Mouse (Mus musculus) CD4-positive helper T cell, adult 2 months (primary cell): ENCODE data around the gene Lekr1.

Experiments
- DNase-seq: peaks from one replicate; pipeline ENCODE4 v3.0.0-alpha.2; 2012; ENCODE audit warnings: low read depth, missing footprints, low spot score

The Lekr1 gene

DNA sequence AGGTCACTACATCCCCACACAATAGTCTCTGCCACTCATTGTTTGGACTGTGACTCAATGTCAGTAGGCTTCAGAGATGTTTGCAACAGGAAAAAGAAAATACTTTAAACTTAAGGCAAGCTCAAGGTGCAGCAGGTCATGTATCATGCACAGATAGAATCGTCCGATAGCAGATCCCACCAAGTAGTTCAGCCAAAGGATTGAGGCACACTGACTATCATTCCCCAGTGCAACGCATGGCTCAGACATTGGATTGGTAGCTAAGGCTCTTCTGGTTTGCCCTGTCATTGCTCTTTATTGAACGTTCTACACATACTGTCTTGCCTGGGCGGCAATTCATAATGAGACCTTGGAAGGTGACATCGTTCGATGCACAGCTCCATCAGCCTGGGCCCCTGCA is 9.6 kb upstream of the Lekr1 start:
- DNase-seq, result no peak

DNA sequence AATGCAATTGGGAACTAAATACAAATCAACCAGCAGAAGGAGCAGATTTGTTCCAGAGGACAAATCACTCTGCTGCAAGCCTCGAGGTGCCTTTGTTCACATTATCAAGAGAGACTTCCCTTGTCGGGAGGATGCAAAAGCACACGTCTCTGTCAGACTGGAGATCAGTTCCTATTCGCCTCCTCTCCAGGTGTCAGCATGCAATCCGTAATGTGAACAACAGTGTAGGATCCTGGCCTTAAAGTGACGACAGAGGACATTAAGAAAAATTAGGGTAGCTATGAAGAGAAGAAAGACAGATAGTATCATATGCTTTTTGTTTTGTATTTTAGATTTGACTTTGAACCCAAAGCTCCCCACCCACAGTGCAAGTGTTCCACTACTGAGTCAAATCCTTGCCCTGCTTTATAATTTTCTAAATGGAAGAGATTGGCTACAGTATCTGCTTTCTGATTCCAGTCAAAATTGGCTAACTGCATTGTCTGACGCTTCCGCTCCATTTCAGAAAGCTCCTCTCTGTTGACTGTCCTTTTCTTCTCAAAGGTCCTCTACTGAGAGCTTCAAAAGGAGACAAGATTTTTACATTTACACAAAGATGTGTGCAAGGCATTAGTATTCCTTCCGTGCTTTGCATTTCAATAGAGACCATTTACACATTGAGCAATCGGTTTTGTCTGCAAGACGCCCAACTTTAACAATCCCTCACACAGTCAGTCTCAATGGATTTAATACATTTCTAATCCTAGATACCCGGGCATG is 8.9 kb upstream of the Lekr1 start:
- no peak for DNase-seq

DNA sequence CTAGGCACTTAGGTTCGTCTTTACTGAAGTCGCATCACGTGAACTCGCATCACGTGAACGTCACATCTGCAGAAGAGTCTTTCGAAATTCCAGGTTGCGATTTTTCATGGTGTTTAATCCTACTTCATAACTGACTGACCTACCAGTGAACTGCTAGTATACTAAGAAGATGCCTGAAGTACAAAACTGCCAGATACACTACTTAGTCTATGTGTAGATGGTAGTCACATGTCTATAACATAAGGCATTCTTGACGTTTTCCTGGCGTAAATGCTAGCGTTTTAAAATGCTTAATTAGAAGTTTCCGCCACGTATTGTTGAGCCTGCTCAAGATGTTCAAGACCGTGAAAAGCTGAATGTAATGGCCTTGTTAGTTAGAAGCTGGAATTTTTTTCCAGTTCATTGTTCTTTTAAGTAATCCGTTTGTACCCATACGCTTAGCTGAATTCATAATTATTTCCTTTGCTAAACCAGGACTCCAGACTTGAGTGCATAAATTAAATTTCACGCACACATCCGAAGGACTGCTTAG is 7.9 kb upstream of the Lekr1 start:
- no peak for DNase-seq

DNA sequence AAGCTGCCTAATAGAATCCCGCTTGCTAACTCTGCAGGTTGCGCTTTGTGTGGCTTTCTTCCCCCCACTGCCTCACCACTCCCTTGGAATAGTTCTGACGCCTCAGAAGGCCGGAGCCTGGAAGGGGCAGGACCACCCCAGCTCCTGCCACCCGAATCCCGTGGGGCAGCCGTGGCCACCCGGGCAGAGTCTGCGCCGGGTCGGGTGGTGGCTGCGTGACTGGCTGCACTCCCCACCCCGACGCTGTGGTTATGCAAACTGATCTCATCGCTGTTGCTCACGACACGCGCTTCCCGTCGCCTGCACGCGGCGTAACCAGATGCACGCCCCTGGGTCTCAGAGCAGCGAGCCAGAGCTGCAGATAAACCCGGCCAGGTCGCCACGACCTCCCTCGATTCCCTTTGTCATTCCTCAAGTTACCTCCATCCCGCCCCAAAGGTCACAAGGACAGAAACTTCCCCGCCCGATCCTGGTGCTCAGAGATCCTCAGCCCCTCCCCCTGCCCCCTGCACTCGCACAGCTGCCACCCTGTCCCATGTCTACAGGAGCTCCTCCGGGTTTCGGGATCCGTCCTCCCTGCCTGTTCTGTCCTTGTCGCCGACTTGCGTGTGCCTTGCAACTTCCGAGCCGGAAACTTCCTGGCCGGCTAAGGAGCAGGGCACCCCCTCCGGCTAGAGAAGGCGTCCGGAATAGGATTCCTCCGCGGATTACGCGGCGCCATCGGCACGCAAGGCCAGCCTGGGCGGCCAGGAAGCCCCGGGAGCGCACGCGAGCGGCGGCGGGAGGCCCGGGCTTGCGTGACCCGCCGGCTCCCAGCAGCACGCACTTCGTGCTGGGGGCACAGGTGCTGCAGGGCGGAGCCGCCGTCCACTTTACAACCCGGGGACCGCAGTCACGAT is 7.1 kb upstream of the Lekr1 start:
- peak; percentile 85 for DNase-seq

DNA sequence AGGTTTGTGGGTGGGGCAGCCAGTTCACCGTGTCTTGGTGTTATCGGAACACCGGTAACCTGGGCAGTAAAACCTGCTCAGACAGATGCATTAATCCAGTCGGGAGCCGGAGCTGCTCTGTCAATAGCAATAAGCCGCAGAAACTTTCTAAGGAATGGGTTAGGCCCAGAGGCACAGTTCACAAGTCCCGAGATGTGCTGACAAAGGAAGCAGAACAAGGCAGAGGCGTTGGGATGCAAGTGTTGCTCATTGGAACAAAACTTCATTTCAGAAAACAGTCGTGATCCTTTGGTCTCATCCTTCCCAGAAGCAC is 6.5 kb upstream of the Lekr1 start:
- DNase-seq, result no peak

DNA sequence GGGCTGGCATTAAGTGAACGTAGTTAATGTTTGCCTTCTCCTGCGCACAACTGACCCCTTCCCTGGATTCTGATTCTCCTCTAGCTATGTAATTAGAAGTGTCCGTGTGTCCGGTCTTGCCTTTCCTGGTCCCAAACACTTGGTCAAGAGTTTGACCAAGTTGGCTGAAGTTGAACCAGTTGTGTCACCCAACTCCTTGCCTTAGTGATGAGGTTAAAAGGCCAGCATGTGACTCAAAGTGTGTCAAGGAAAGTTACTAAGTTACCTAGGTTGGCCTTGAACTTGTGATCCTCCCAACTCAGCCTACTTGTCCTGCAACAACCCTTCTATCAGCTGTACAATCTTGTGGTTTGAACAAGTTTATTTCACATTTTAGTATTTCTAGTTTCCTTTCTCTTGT is 5.7 kb upstream of the Lekr1 start:
- no peak for DNase-seq

DNA sequence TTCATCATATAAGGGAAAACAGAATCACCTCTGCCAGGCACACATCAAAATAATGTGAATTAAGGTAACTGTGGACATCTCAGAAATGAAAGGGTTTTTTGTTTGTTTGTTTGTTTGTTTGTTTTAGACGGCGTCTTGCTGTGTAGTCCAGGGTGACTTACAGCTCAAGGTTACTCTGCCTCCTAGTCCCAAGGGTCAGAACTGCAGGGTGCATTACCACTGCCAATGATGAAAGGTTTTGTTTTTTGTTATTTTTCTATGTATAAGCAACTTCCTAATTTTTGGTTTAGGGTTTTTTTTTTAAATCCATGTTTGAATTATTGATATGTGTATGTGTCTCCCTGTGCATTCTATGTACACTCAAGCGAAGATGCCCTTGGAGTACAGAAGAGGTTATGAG is 4.3 kb upstream of the Lekr1 start:
- no peak for DNase-seq

DNA sequence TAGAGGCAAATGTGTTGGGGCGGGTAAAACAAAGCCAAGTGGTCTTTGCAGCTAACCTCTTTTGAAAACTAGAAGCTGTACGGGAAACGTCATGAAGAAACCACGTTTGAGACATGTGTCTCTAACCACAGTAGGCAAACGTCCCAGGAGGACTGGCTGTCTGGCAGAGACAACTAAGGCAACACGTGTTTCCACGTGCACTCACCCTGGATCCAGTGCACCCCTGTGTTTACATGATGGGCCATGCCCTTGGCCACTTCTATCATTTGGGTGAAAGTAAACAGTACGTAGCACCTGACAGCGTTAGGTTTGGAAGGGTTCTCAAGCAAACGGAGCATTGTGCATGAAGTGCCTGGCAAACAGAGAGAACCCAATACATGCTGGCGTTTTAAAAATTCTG is 2.9 kb upstream of the Lekr1 start:
- peak; percentile 23 for DNase-seq

DNA sequence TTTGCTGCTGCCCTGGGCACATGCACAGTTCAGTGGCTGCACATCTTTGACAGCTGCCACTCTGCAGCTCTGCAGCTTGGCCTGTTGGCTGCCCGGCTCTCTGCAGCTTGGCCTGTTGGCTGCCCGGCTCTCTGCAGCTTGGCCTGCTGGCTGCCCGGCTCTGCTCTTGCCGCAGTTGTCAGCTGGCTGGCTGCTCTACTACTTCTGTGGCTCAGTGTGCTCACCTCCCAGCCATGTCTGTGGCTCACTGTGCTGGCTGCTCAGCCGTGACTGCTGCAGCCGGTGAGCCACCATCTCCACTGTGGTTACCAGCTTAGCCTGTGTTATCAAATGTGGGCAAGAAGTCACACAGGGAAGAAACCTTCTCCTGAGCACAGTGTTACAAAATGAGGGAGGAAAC is 4.2 kb downstream of the Lekr1 start:
- DNase-seq, result no peak

DNA sequence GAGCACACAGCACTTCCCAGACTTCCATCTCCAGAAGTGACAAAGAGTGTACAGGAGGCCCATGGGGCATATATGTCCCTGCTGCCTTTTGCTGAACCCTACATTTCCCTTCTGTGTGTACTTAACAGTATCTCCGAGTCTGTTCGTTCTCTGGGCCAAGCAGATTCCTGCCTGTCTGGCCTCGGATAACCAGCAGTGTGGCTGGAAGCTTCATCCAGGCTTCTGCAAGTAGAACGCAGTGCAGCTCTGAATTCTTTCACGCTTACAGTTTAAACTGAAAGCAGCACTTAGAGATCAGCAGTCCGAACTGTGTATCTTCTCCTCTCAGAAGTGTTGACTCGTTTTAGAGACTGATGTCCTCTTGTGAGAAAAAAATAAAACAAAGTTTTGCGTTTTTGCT is 7.7 kb downstream of the Lekr1 start:
- no peak for DNase-seq

DNA sequence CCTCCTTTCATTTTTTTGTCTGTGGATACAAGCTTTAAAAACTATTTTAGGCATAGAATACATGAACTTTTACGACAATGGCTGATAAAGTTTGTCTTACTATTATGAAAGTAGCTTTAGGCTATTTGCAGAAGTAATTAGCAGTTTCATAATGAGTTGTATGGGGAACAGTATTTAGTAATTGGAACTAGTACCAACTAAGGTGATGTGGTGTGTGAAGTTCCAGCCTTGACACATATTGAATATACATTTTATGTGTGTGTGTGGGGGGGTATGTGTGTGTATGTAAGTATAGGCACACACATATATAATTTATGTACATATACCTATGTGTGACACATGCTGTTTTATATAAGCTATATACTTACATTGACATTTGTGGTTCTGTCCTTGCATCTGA is 14.6 kb downstream of the Lekr1 start:
- DNase-seq, result no peak

DNA sequence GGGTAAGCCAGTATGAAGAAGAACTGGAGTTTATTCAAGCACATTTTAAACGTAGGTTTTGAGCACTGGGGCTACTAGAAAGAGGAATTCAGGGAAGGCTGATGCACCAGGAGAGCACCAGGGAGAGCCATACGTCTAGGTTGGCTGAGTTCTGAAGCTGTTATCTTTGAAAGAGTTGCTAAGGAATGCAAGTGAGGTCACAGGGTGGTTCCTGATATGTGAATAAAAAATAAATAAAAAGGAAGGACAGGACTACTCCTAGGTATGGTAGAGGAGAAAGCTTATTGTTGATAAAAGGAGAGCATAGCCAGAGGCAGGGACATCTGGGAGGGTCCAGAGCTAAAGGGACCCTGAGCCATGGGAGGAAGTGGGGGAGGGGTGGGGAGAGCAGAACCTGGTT is 23.7 kb downstream of the Lekr1 start:
- no peak for DNase-seq

DNA sequence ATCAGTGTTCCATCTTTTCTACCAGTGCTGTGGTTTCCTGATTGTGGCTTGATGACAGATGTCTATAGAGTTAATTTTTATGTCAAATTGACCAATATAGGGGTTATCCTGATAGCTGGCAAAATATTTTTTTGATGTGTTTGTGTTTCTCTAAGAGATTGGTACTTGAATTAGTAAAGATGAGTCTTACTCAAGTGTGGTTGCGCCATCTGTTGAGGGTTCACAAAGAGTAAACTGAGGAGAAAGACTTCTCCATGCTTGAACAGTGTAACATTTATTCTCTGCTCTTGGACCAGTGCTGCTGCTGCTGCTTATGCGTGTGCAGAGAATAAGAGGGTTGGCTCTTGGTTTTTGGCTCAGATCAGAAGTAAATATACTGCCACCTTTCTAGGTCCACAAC is 24.8 kb downstream of the Lekr1 start:
- DNase-seq, result no peak

DNA sequence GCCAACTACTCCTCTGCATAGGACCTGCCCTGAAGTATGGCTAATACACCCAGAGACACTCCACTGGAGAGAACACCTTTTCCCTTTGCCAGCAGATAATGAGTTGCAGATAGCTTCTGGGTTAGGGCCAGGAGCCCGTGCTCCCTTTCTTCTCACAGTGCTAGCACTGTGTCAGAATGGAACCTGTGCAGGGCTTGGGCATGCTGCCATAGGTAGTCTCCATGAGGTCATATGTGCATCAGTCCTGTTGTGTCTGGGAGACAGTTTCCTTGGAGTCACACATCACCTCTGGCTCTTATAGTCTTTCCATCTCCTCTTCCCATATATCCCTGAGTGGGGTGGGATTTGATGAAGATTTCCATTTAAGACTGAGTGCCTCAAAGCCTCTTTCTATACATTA is 33.7 kb downstream of the Lekr1 start:
- DNase-seq, result no peak

DNA sequence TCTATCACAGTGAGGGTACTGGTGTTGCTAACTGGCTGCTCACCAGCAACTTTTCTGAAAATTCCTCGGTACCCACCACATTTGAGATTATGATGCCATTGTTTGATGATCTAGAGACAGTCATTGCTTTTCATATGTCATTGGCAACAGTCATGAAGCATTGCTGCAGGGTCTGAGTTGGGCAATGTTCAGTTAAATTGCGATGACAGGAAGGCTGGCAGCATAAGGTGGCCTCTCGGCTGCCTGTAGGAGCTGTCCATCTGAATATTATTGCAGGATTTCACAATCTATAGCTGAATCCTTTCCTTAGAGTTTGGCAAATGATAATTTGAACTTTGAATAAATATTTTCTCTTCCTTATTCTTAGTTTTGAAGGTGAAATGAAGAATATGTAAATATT is 48.3 kb downstream of the Lekr1 start:
- no peak for DNase-seq

DNA sequence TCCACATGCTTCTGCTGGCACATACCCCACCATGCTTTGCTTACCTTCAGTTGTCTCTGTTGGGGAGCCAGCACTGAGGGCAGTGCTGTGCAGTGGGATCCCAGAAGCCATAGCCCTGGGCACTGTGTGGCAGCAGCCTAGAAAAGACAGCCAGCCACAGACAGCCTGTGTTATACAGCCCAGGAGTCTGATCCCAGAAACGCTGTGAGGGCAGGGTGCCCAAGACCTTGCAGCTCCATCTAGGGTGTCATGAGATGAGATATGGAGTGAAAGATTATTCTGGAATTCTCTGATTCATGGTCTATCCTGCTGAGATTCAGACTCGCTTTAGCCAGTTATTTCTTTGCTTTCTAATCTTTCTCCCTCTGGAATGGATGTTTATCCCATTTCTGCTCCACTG is 51.4 kb downstream of the Lekr1 start:
- no peak for DNase-seq

DNA sequence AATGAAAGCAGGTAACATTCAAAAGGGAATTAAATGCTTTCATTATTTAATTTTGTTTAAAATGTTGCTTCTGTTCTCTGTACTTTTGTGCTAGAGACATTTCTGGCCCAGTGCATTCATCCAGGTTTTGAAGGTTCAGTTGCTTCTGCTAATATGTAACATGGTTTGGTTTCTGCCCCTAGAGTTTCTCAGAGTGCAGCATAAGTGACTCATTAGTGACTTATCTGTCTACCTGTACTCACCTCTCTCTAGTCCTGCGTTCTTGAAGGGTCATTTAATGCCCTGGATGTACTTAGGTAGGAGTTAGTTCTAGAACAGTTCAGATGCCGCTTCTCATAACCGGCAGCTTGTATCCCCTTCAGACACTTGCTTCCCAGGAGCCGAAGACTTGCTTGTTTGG is 56.9 kb downstream of the Lekr1 start:
- no peak for DNase-seq

DNA sequence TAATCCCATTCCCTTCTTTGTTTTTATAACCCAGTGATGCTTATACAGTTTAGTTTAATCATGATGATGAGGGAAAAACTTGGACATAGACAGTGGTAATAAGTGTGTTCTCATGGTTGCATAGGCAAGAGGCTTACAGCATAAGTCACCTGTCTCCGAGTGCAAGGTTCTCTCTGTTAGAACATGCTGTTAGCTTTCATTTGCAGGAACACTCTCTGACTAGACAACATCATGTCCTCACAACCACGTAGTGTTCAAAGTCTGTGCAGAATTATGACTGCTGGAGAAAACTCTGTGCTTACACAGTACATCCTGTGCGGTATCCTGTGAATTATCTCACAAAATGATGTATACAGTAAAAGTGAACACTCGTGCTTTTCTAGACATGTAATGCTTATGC is 57.6 kb downstream of the Lekr1 start:
- no peak for DNase-seq

DNA sequence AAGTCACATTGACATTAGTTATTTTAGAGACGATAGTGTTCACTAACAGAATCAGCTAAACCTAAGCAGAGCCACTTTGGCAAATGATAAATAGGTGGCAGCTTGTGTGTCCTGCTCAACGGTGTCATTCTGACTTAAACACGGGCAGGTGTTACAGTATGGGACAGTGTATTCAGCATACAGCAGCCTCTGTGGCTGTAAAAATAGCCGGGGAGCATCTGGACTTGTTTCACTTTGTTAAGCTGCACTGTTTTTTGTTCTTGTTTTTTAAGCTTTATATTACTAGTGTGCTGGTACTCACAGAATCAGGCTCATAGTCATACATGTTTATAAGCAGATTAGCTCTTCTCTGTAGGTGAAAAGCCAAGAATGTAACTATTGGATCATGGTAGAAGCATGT is 71.8 kb downstream of the Lekr1 start:
- no peak for DNase-seq

DNA sequence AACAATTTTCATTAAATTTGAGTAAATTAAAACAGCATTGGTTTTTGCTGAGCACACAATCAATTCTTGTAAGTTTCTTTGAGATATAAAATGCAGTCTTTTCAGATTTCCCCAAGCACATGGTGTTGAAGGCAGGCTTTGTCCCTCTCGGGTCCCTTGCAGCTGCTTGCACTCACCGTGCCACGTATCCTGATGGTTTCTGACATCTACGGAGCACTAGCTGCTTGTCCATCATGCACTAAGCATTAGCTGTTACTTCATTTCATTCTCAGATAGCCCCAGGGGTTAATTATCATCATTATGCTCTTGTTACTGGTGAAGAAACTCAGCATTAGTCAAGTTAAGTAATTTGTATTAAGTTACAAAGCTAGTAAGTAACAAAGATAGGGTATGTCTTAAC is 78.9 kb downstream of the Lekr1 start:
- no peak for DNase-seq

DNA sequence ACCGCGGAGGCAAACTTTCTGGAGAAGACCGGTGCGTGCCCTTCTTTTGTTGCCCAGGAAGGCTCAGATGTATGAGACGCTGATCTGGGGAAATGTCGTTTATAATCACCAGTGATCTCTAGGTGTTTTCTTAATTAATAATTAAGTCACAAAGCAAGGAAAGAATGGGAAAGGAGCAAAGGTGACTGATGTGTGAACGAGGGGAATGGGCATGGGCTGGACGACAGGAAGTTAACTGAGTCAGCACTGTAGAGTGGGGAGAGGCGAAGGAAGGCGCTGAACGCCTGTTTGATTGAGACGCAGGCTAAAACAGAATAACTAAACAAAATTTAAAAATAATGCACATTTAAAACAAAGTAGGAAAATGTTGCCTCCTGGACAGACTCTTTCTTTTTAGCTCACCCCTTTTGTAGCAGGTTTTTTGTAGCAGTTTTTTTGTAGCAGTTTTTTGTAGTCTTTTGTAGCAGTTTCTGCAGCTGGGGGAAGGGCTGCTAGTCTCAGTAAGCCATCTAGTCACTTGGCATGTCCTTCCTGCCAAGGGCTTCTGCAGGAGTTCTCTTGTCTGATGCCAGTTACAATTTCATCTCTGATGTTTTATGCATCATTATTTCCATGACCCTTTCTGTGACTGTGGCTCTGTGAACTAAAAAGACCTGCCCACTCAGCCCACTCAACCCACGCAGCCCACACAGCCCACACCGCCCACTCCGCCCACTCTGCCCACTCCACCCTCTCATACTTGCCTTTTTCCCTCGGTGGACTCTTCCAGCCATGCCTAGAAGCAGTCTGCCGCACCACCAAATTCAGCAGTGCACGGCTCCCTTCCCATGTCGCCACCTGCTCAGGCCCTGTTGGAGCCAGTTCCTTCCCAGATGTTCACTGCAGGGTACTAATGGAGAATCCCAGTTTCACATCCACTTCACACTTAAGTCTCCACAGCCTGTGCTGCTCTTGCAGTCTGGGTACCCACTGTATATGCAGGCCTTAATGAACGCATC is 98.8 kb downstream of the Lekr1 start:
- DNase-seq, result peak; percentile 6

DNA sequence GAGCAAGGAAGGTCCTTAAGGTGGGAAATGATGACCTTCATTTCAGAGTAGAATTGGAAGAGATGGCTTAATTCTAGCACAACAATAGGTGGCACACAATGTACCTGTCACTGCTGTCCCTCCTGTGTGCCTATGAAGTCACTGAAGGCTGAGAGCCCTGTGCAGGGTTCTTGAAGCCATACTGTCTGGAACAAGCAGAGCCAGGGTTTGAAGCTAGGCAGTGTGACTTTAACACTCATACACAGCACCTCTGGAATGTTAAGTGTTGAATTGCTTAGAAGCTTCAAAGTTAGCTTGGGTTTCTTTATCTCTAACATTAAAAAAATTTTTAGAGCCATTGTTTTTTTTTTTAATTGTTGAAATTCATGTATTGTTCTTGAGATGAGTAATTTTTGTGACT is 100.4 kb downstream of the Lekr1 start:
- DNase-seq, result no peak
